Mouse (Mus musculus) limb, embryonic 14.5 days (tissue): ENCODE results near the gene Tmem254c. TPM values are rescaled to one million over a fixed set of nuclear protein-coding genes. Genes with fewer than 3 reads are reported as not detected.
"Not testable (repeated sequence)": the region's sequence is repeated elsewhere in the genome, so short reads cannot be mapped to it uniquely, and the experiment has no call there.

ENCODE experiments used
- ATAC-seq: fragments of 200-750 bp; cut with Nextera tagmentation; 2 replicates; pipeline ENCODE4 v1.8.0; 2017; ENCODE audit warnings: low read depth, moderate number of reproducible peaks, moderate TSS enrichment; ENCODE audit not compliant: low FRiP score
- DNase-seq: peaks from one replicate; pipeline ENCODE4 v3.0.0-alpha.2; 2015; ENCODE audit warnings: low spot score
- H3K27ac ChIP-seq: fragments of 300-500 bp; sonication (generic); replicated peaks from 2 replicates; pipeline ENCODE4 v1.5.1; 2014; ENCODE audit warnings: low read depth, mild to moderate bottlenecking, low read length, moderate library complexity, mixed read lengths
- H3K27me3 ChIP-seq: fragments of 300-500 bp; sonication (generic); 2 replicates; pipeline ENCODE4 v1.6.1; 2014; ENCODE audit warnings: low read length, mixed read lengths; ENCODE audit not compliant: control insufficient read depth, insufficient read depth
- H3K36me3 ChIP-seq: fragments of 300-500 bp; sonication (generic); 2 replicates; pipeline ENCODE4 v1.6.1; 2014; ENCODE audit warnings: mild to moderate bottlenecking, low read length, moderate library complexity, mixed read lengths; ENCODE audit not compliant: control insufficient read depth, insufficient read depth
- H3K4me1 ChIP-seq: fragments of 300-500 bp; sonication (generic); 2 replicates; pipeline ENCODE4 v1.6.1; 2014; ENCODE audit warnings: antibody characterized with exemption, low read length, mixed read lengths; ENCODE audit not compliant: control insufficient read depth, insufficient read depth
- H3K4me2 ChIP-seq: fragments of 300-500 bp; sonication (generic); replicated peaks from 2 replicates; pipeline ENCODE4 v1.6.1; 2014; ENCODE audit warnings: low read depth, mild to moderate bottlenecking, low read length, moderate library complexity; ENCODE audit not compliant: severe bottlenecking
- H3K4me3 ChIP-seq: fragments of 300-500 bp; sonication (generic); replicated peaks from 2 replicates; pipeline ENCODE4 v1.5.1; 2014; ENCODE audit warnings: low read length
- H3K9ac ChIP-seq: fragments of 300-500 bp; sonication (generic); 2 replicates; pipeline ENCODE4 v1.6.1; 2014; ENCODE audit warnings: mild to moderate bottlenecking, low read depth, low read length, moderate library complexity; ENCODE audit not compliant: severe bottlenecking
- H3K9me3 ChIP-seq: fragments of 300-500 bp; sonication (generic); 2 replicates; pipeline ENCODE4 v1.6.1; 2016; ENCODE audit warnings: low read length; ENCODE audit not compliant: control insufficient read depth
- WGBS: fragments of 180-500 bp; shearing (Covaris S2); extraction: QIAGEN DNeasy Blood & Tissue Kit; methylation state at CpG from one replicate; pipeline ENCODE4 v1.1.7; 2014; 5-methylcytosine and 5-hydroxymethylcytosine counted together
- polyA plus RNA-seq, 2 experiments: library from polyadenylated mRNA; depleted of rRNA in 1 of 2; stranded (reverse) in 1 of 2; unstranded in 1 of 2; fragments of >200 nt; fragmentation: Nextera tagmentation in 1 of 2; extraction: Ambion mirVana in 1 of 2; gene quantifications; 2 replicates each; pipeline versions ENCODE4 v1.2.1 to v1.2.3; 2012 to 2014

The Tmem254c gene
- polyA plus RNA-seq, 2 experiments: 6.0 to 56.8 TPM

- not testable (repeated sequence) for DNase-seq, H3K4me3 ChIP-seq, ATAC-seq, H3K27me3 ChIP-seq, H3K36me3 ChIP-seq, H3K9ac ChIP-seq, H3K9me3 ChIP-seq, H3K4me1 ChIP-seq, H3K27ac ChIP-seq, H3K4me2 ChIP-seq
- WGBS: no CpG with 5 or more reads among the region's 9 CpGs
Observed at GRCm38 (mm10) chr14:26021555-26021954, 45.6 kb downstream of the Tmem254c start.

GRCm38 (mm10) chr14:26016414-26016813, 50.7 kb downstream of the Tmem254c start:
- not testable (repeated sequence) for H3K9me3 ChIP-seq, ATAC-seq, H3K4me1 ChIP-seq, H3K27ac ChIP-seq, H3K27me3 ChIP-seq, DNase-seq, H3K36me3 ChIP-seq, H3K4me2 ChIP-seq, H3K9ac ChIP-seq, H3K4me3 ChIP-seq
- WGBS: no CpG with 5 or more reads among the region's 7 CpGs

Other genes starting within 250 kb of the Tmem254c start
- 20.3 and 22.4 TPM in 2 replicates for gene Anxa11, start 225.2 kb downstream of the Tmem254c start, polyA plus RNA-seq (2012; rRNA removed)
- 18.7 and 20.5 TPM in 2 replicates for gene Anxa11, start 225.2 kb downstream of the Tmem254c start, polyA plus RNA-seq (2014; fragmentation: Nextera tagmentation; extraction: Ambion mirVana)
- 0.31 and 0.54 TPM in 2 replicates for gene Plac9a, start 164.3 kb downstream of the Tmem254c start, polyA plus RNA-seq (2012; rRNA removed)
- 0.56 TPM in 1 of 2 replicates, not detected in the other for gene Plac9a, start 164.3 kb downstream of the Tmem254c start, polyA plus RNA-seq (2014; fragmentation: Nextera tagmentation; extraction: Ambion mirVana)
- gene Tmem254a, start 139.7 kb downstream of the Tmem254c start, polyA plus RNA-seq (2012; rRNA removed): 2.5 and 4.0 TPM in 2 replicates
- gene Tmem254a, start 139.7 kb downstream of the Tmem254c start, polyA plus RNA-seq (2014; fragmentation: Nextera tagmentation; extraction: Ambion mirVana): 3.8 and 7.6 TPM in 2 replicates
- 0.04 TPM in 1 of 2 replicates, not detected in the other for gene Cphx1, start 129.1 kb downstream of the Tmem254c start, polyA plus RNA-seq (2012; rRNA removed)
- 0.11 TPM in 1 of 2 replicates, not detected in the other for gene Cphx1, start 129.1 kb downstream of the Tmem254c start, polyA plus RNA-seq (2014; fragmentation: Nextera tagmentation; extraction: Ambion mirVana)
- gene Duxbl1, start 88.8 kb downstream of the Tmem254c start, polyA plus RNA-seq (2012; rRNA removed): 6.8 and 8.0 TPM in 2 replicates
- 0.63 and 1.6 TPM in 2 replicates for gene Duxbl1, start 88.8 kb downstream of the Tmem254c start, polyA plus RNA-seq (2014; fragmentation: Nextera tagmentation; extraction: Ambion mirVana)
- 26.5 and 29.0 TPM in 2 replicates for gene Gm9780, start 24.6 kb downstream of the Tmem254c start, polyA plus RNA-seq (2012; rRNA removed)
- 42.6 and 49.9 TPM in 2 replicates for gene Gm9780, start 24.6 kb downstream of the Tmem254c start, polyA plus RNA-seq (2014; fragmentation: Nextera tagmentation; extraction: Ambion mirVana)
- gene Cphx2, start 14.2 kb upstream of the Tmem254c start, polyA plus RNA-seq (2012; rRNA removed): not detected in 2 replicates
- not detected in 2 replicates for gene Cphx2, start 14.2 kb upstream of the Tmem254c start, polyA plus RNA-seq (2014; fragmentation: Nextera tagmentation; extraction: Ambion mirVana)
- not detected in 2 replicates for gene Cphx3, start 14.9 kb upstream of the Tmem254c start, polyA plus RNA-seq (2012; rRNA removed)
- gene Cphx3, start 14.9 kb upstream of the Tmem254c start, polyA plus RNA-seq (2014; fragmentation: Nextera tagmentation; extraction: Ambion mirVana): not detected in 2 replicates
- not detected in 2 replicates for gene Duxbl2, start 51.0 kb upstream of the Tmem254c start, polyA plus RNA-seq (2012; rRNA removed)
- 0.21 and 3.2 TPM in 2 replicates for gene Duxbl2, start 51.0 kb upstream of the Tmem254c start, polyA plus RNA-seq (2014; fragmentation: Nextera tagmentation; extraction: Ambion mirVana)
- 17.3 and 19.9 TPM in 2 replicates for gene Plac9b, start 115.1 kb upstream of the Tmem254c start, polyA plus RNA-seq (2012; rRNA removed)
- 34.6 and 40.5 TPM in 2 replicates for gene Plac9b, start 115.1 kb upstream of the Tmem254c start, polyA plus RNA-seq (2014; fragmentation: Nextera tagmentation; extraction: Ambion mirVana)
- gene Tmem254b, start 139.7 kb upstream of the Tmem254c start, polyA plus RNA-seq (2012; rRNA removed): 23.1 and 25.0 TPM in 2 replicates
- gene Tmem254b, start 139.7 kb upstream of the Tmem254c start, polyA plus RNA-seq (2014; fragmentation: Nextera tagmentation; extraction: Ambion mirVana): 29.7 and 32.1 TPM in 2 replicates
- gene Duxbl3, start 190.6 kb upstream of the Tmem254c start, polyA plus RNA-seq (2012; rRNA removed): 4.9 and 6.1 TPM in 2 replicates
- gene Duxbl3, start 190.6 kb upstream of the Tmem254c start, polyA plus RNA-seq (2014; fragmentation: Nextera tagmentation; extraction: Ambion mirVana): 0.47 and 1.7 TPM in 2 replicates